Comparison of ENCODE assay signal across 10 mouse cellular contexts in the genomic region with DNA sequence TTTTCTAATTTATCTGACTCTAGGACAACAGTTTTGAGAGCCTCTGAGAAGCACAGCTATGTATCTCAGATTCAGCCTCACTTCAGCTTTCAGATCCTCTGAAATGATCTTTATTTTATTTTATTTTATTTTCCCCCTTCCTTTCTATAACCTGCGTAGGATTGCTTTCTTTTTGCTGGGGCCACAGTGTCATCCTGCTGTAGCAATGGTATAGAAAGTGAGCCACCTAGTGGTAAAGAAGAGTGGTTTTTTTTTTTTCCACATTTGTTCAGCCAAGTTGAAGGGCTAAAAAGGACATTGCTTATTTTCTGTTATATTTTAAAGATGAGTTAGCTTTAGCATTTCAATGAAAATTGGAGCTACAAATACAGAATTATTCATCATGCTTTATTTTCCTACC.
DNase-seq lines count a peak whose midpoint lies in the region; ATAC-seq and TF ChIP-seq lines count a peak whose summit lies in the region.
"Had no signal": no experiment of that assay in that cellular context is flagged by ENCODE, and none has a peak within 500 bp of the region (broad histone marks: within the 10 kb centered on the region; RNA-seq: fewer than 3 reads in every experiment).

No protein-coding gene starts in this region.

- no peak for TF ChIP-seq POLR2A in CH12.LX (IDR thresholded peaks at IDR 0.05; ENCODE audit: low read depth, low read length)

- TF ChIP-seq RAD21 in CH12.LX (IDR thresholded peaks at IDR 0.05; ENCODE audit: low read depth, low read length) = peak; percentile 11

- TF ChIP-seq EP300 in CH12.LX (IDR thresholded peaks at IDR 0.05; ENCODE audit: low read length) = no peak

- WGBS in hindbrain, postnatal 0 days = 14% methylated on average over 1 of the region's 1 CpGs
- 14% methylated on average over 1 of the region's 1 CpGs for WGBS in hindbrain, embryonic 16.5 days
- WGBS in forebrain, postnatal 0 days = 30% methylated on average over 1 of the region's 1 CpGs

- no peaks in the 10 kb centered on the region for H3K36me3 ChIP-seq in hindbrain, postnatal 0 days (ENCODE audit: insufficient read depth, low read length)
- H3K36me3 ChIP-seq in hindbrain, embryonic 16.5 days (ENCODE audit: control insufficient read depth, insufficient read depth, low read length) = no peaks in the 10 kb centered on the region
- H3K36me3 ChIP-seq in CH12.LX (replicated peaks in 1 of 2; ENCODE audit: control insufficient read depth in 1 of 2, insufficient read depth in 1 of 2, low read length in 1 of 2) = no peaks in the 10 kb centered on the region
- no peaks in the 10 kb centered on the region for H3K36me3 ChIP-seq in forebrain, postnatal 0 days (ENCODE audit: insufficient read depth)
- H3K36me3 ChIP-seq: limb, embryonic 13.5 days had no signal

- H3K4me1 ChIP-seq in hindbrain, postnatal 0 days (ENCODE audit: insufficient read depth, low read length) = no peaks in the 10 kb centered on the region
- H3K4me1 ChIP-seq in hindbrain, embryonic 16.5 days (ENCODE audit: control insufficient read depth, insufficient read depth, low read depth, low read length) = no peaks in the 10 kb centered on the region
- H3K4me1 ChIP-seq in CH12.LX (ENCODE audit: control insufficient read depth in 1 of 2, insufficient read depth in 2 of 2) = no peaks in the 10 kb centered on the region
- H3K4me1 ChIP-seq in forebrain, postnatal 0 days (ENCODE audit: insufficient read depth) = no peaks in the 10 kb centered on the region
- H3K4me1 ChIP-seq: limb, embryonic 13.5 days had no signal

- no peaks in the 10 kb centered on the region for H3K9me3 ChIP-seq in hindbrain, postnatal 0 days (ENCODE audit: low read length)
- H3K9me3 ChIP-seq in hindbrain, embryonic 16.5 days (ENCODE audit: control insufficient read depth, low read length) = no peaks in the 10 kb centered on the region
- peaks cover 26% of the 10 kb centered on the region for H3K9me3 ChIP-seq in CH12.LX (replicated peaks; ENCODE audit: low read length)
- H3K9me3 ChIP-seq in forebrain, postnatal 0 days (ENCODE audit: low read length) = no peaks in the 10 kb centered on the region
- H3K9me3 ChIP-seq: limb, embryonic 13.5 days had no signal

- H3K79me2 ChIP-seq in CH12.LX (replicated peaks; ENCODE audit: control insufficient read depth, extremely low read depth, insufficient read depth, poor library complexity, severe bottlenecking) = no peaks in the 10 kb centered on the region

- no peak overlapping the region for H3K27ac ChIP-seq in hindbrain, postnatal 0 days
- no peak overlapping the region for H3K27ac ChIP-seq in hindbrain, embryonic 16.5 days (ENCODE audit: low read depth, low read length)
- H3K27ac ChIP-seq in CH12.LX (ENCODE audit: insufficient read depth, low read depth) = no peak overlapping the region
- H3K27ac ChIP-seq in forebrain, postnatal 0 days (ENCODE audit: low read depth, low read length) = no peak overlapping the region
- H3K27ac ChIP-seq: limb, embryonic 13.5 days had no signal

- no peaks in the 10 kb centered on the region for H3K27me3 ChIP-seq in hindbrain, postnatal 0 days (ENCODE audit: insufficient read depth, low read length)
- H3K27me3 ChIP-seq in hindbrain, embryonic 16.5 days (replicated peaks; ENCODE audit: control insufficient read depth, insufficient read depth, low read length) = no peaks in the 10 kb centered on the region
- no peaks in the 10 kb centered on the region for H3K27me3 ChIP-seq in CH12.LX (replicated peaks)
- H3K27me3 ChIP-seq in forebrain, postnatal 0 days (ENCODE audit: insufficient read depth, low read length) = no peaks in the 10 kb centered on the region
- H3K27me3 ChIP-seq: limb, embryonic 13.5 days had no signal

- ATAC-seq in hindbrain, postnatal 0 days = no peak
- ATAC-seq in hindbrain, embryonic 16.5 days = no peak
- no peak for ATAC-seq in forebrain, postnatal 0 days

- in situ Hi-C loops in CH12.LX (cut with MboI; ENCODE audit: low pct_ligation_motif_present, low pct_unique_long_range_greater_than_20kb, low sequenced_read_pairs) = no loop called here

- H3K4me3 ChIP-seq in hindbrain, postnatal 0 days (ENCODE audit: low read length) = no peak overlapping the region
- no peak overlapping the region for H3K4me3 ChIP-seq in hindbrain, embryonic 16.5 days (ENCODE audit: low read length)
- no peak overlapping the region for H3K4me3 ChIP-seq in CH12.LX (replicated peaks in 1 of 3; ENCODE audit: low read depth in 2 of 3, low read length in 2 of 3, poor library complexity in 1 of 3)
- H3K4me3 ChIP-seq in forebrain, postnatal 0 days (ENCODE audit: low read depth, low read length) = no peak overlapping the region
- H3K4me3 ChIP-seq: limb, embryonic 13.5 days had no signal

- dilution Hi-C loops in CH12.LX (cut with MboI; ENCODE audit: extremely low pct_ligation_motif_present, extremely low pct_unique_long_range_greater_than_20kb, low sequenced_read_pairs) = no loop called here

- H3K4me2 ChIP-seq in hindbrain, postnatal 0 days (ENCODE audit: low read depth, low read length) = no peak overlapping the region
- H3K4me2 ChIP-seq in hindbrain, embryonic 16.5 days (ENCODE audit: low read length) = no peak overlapping the region
- H3K4me2 ChIP-seq in CH12.LX (ENCODE audit: insufficient read depth, low read depth, poor library complexity, severe bottlenecking) = no peak overlapping the region
- H3K4me2 ChIP-seq in forebrain, postnatal 0 days (ENCODE audit: low read depth) = no peak overlapping the region
- H3K4me2 ChIP-seq: limb, embryonic 13.5 days had no signal

- peak; percentile 72 for TF ChIP-seq CTCF in hindbrain, postnatal 0 days (IDR thresholded peaks at IDR 0.05; ENCODE audit: low read depth)
- TF ChIP-seq CTCF in CH12.LX (conservative IDR thresholded peaks at IDR 0.05 in 1 of 2, IDR thresholded peaks at IDR 0.05 in 1 of 2; ENCODE audit: low read depth in 2 of 2, low read length in 2 of 2) = peak in 1 of 2 experiments; percentile 34; a peak in 2 of 4 replicates
- TF ChIP-seq CTCF in forebrain, postnatal 0 days (IDR thresholded peaks at IDR 0.05; ENCODE audit: low read depth) = peak; percentile 70

- DNase-seq in hindbrain, postnatal 0 days (ENCODE audit: low spot score) = peak; percentile 64
- no peak for DNase-seq in CH12.LX (ENCODE audit: extremely low read depth)
- DNase-seq in NIH3T3 (ENCODE audit: low read depth) = peak; percentile 62
- peak; percentile 30 for DNase-seq in forebrain, postnatal 0 days
- DNase-seq in thymus, postnatal 25 days = no peak
- DNase-seq in thymus, adult 18-20 months = no peak
- no peak for DNase-seq in layer of hippocampus, adult 9-11 months
- DNase-seq: heart, postnatal 4 days had no signal

- no peak overlapping the region for H3K9ac ChIP-seq in hindbrain, postnatal 0 days (replicated peaks; ENCODE audit: low read length)
- H3K9ac ChIP-seq in hindbrain, embryonic 16.5 days (ENCODE audit: low read depth, low read length) = no peak overlapping the region
- no peak overlapping the region for H3K9ac ChIP-seq in CH12.LX (ENCODE audit: insufficient read depth, low read depth)
- no peak overlapping the region for H3K9ac ChIP-seq in forebrain, postnatal 0 days
- H3K9ac ChIP-seq: limb, embryonic 13.5 days had no signal

TF ChIP-seq in CH12.LX, 34 proteins besides CTCF, POLR2A, EP300 and RAD21:
- TF ChIP-seq JUND (conservative IDR thresholded peaks at IDR 0.05; ENCODE audit: low read depth, low read length) (no peak), CHD1 (IDR thresholded peaks at IDR 0.05; ENCODE audit: low read depth, low read length) (no peak), CHD2 (IDR thresholded peaks at IDR 0.05; ENCODE audit: low read length) (no peak), RCOR1 (conservative IDR thresholded peaks at IDR 0.05; ENCODE audit: low read depth, low read length) (no peak), SIN3A (IDR thresholded peaks at IDR 0.05; ENCODE audit: low read length) (no peak), JUN (IDR thresholded peaks at IDR 0.05; ENCODE audit: insufficient read depth, low read depth, low read length) (no peak), E2F4 (IDR thresholded peaks at IDR 0.05; ENCODE audit: insufficient replicate concordance, low read depth, low read length) (no peak), TCF12 (IDR thresholded peaks at IDR 0.05; ENCODE audit: low read depth, low read length) (no peak), NELFE (IDR thresholded peaks at IDR 0.05; ENCODE audit: low read depth, low read length) (no peak), ZC3H11A (IDR thresholded peaks at IDR 0.05; ENCODE audit: low read depth, low read length) (no peak), MYC (IDR thresholded peaks at IDR 0.05; ENCODE audit: low read depth, low read length) (no peak), IRF4 (IDR thresholded peaks at IDR 0.05; ENCODE audit: low read depth, low read length) (no peak), TBP (conservative IDR thresholded peaks at IDR 0.05; ENCODE audit: low read depth, low read length) (no peak), ZKSCAN1 (IDR thresholded peaks at IDR 0.05; ENCODE audit: borderline replicate concordance, low read depth, low read length) (no peak), NRF1 (IDR thresholded peaks at IDR 0.05; ENCODE audit: low read depth, low read length) (no peak)

Comparison
In these comparisons a context has a peak if more than half of its experiments do, and no peak if none do; other contexts are left out.
1. DNase-seq: peak in hindbrain, postnatal 0 days (single experiment), NIH3T3 (single experiment) and forebrain, postnatal 0 days (single experiment); none in CH12.LX (single experiment), thymus, postnatal 25 days (single experiment), thymus, adult 18-20 months (0 of 2) and layer of hippocampus, adult 9-11 months (single experiment).